Comparison of ENCODE assay signal across 8 mouse cellular contexts in genomic region chr12:108292957-108293356, GRCm38 (mm10). TPM values are rescaled to one million over a fixed set of nuclear protein-coding genes. Genes with fewer than 3 reads are reported as not detected.
DNase-seq lines count a peak whose midpoint lies in the region; ATAC-seq lines count a peak whose summit lies in the region.

No protein-coding gene starts in this region.

- peak overlapping the region; percentile 40 for H3K4me2 ChIP-seq in heart, embryonic 11.5 days
- peak overlapping the region; percentile 50 for H3K4me2 ChIP-seq in liver, embryonic 11.5 days

- H3K36me3 ChIP-seq in embryonic facial prominence, embryonic 10.5 days (replicated peaks): no peaks in the 10 kb centered on the region
- no peaks in the 10 kb centered on the region for H3K36me3 ChIP-seq in heart, embryonic 11.5 days (ENCODE audit: control insufficient read depth, insufficient read depth, low read length)
- no peaks in the 10 kb centered on the region for H3K36me3 ChIP-seq in liver, embryonic 11.5 days (ENCODE audit: control insufficient read depth, insufficient read depth, low read length)

- no peak for ATAC-seq in heart, embryonic 11.5 days (replicated peaks; ENCODE audit: insufficient number of reproducible peaks, low FRiP score, low TSS enrichment)
- peak; percentile 70 for ATAC-seq in liver, embryonic 11.5 days (replicated peaks; ENCODE audit: low FRiP score)

- WGBS in embryonic facial prominence, embryonic 10.5 days: 4% methylated on average over 8 of the region's 8 CpGs
- WGBS in heart, embryonic 11.5 days (ENCODE audit: insufficient replicate concordance): 7% methylated on average over 8 of the region's 8 CpGs
- 2% methylated on average over 8 of the region's 8 CpGs for WGBS in liver, embryonic 11.5 days

- H3K27me3 ChIP-seq in embryonic facial prominence, embryonic 10.5 days (replicated peaks; ENCODE audit: low read depth, poor library complexity, severe bottlenecking): no peaks in the 10 kb centered on the region
- H3K27me3 ChIP-seq in heart, embryonic 11.5 days (ENCODE audit: control insufficient read depth, insufficient read depth, low read length): no peaks in the 10 kb centered on the region
- no peaks in the 10 kb centered on the region for H3K27me3 ChIP-seq in liver, embryonic 11.5 days (replicated peaks; ENCODE audit: control insufficient read depth, insufficient read depth, low read length)

- H3K9ac ChIP-seq in heart, embryonic 11.5 days (ENCODE audit: low read depth, low read length): no peak overlapping the region
- H3K9ac ChIP-seq in liver, embryonic 11.5 days (ENCODE audit: low read depth, low read length): no peak overlapping the region

- H3K4me1 ChIP-seq in embryonic facial prominence, embryonic 10.5 days: peaks cover 20% of the 10 kb centered on the region
- 0 out of 2 replicates have a peak, but pooled peaks cover 5% of the 10 kb centered on the region for H3K4me1 ChIP-seq in heart, embryonic 11.5 days (ENCODE audit: control insufficient read depth, insufficient read depth, low read length)
- peaks cover 3% of the 10 kb centered on the region; the same call in 1 of the 2 replicates for H3K4me1 ChIP-seq in liver, embryonic 11.5 days (replicated peaks; ENCODE audit: control insufficient read depth, insufficient read depth, low read length)

- peak; percentile 67 for DNase-seq in CD4-positive helper T cell, adult 2 months (ENCODE audit: low read depth, low spot score)
- peak; percentile 83 for DNase-seq in adrenal gland, adult 2 months
- DNase-seq in embryonic facial prominence, embryonic 10.5 days (ENCODE audit: low spot score): peak; percentile 82
- DNase-seq in kidney, adult 9 months: peak; percentile 88
- DNase-seq in liver, embryonic 11.5 days (ENCODE audit: low spot score): no peak
- peak; percentile 28 to 54 for DNase-seq in natural killer cell, adult 2 months (ENCODE audit: low spot score in 2 of 2)
- DNase-seq in thymus, adult 18-20 months: peak; percentile 53 to 62

- H3K4me3 ChIP-seq in embryonic facial prominence, embryonic 10.5 days: peak overlapping the region; percentile 45
- no peak overlapping the region for H3K4me3 ChIP-seq in heart, embryonic 11.5 days (ENCODE audit: low read depth, low read length)
- H3K4me3 ChIP-seq in liver, embryonic 11.5 days (ENCODE audit: low read depth, low read length): no peak overlapping the region

- H3K9me3 ChIP-seq in embryonic facial prominence, embryonic 10.5 days: no peaks in the 10 kb centered on the region
- no peaks in the 10 kb centered on the region for H3K9me3 ChIP-seq in heart, embryonic 11.5 days (replicated peaks; ENCODE audit: control insufficient read depth, low read length)
- no peaks in the 10 kb centered on the region for H3K9me3 ChIP-seq in liver, embryonic 11.5 days (ENCODE audit: control insufficient read depth, low read length)

- H3K27ac ChIP-seq in embryonic facial prominence, embryonic 10.5 days (replicated peaks): 0 out of 2 replicates have a peak overlapping the region, but pooled peaks have one; percentile 16
- H3K27ac ChIP-seq in heart, embryonic 11.5 days (ENCODE audit: low read depth, low read length): no peak overlapping the region
- no peak overlapping the region for H3K27ac ChIP-seq in liver, embryonic 11.5 days (ENCODE audit: low read depth, low read length)

RNA-seq across cellular contexts. Expression of gene Hhipl1, which starts 13.1 kb away (rescaled TPM):
- total RNA-seq in adrenal gland, adult 2 months (2021): under 1 TPM; 0.69 to 0.76 TPM
- 0.85 and 1.4 TPM in 2 replicates for polyA plus RNA-seq in adrenal gland, adult 2 months (2012; rRNA removed)
- polyA plus RNA-seq in embryonic facial prominence, embryonic 10.5 days (2016; fragmentation: Nextera tagmentation; extraction: Ambion mirVana): 0.72 and 0.99 TPM in 2 replicates
- polyA plus RNA-seq in heart, embryonic 11.5 days (2014; fragmentation: Nextera tagmentation; extraction: Ambion mirVana): 0.28 and 0.29 TPM in 2 replicates
- polyA plus RNA-seq in liver, embryonic 11.5 days (2014; fragmentation: Nextera tagmentation; extraction: Ambion mirVana): 0.14 TPM in 1 of 2 replicates, not detected in the other

RNA-seq across cellular contexts. Expression of gene Ccdc85c, which starts 17.7 kb away (rescaled TPM):
- total RNA-seq in adrenal gland, adult 2 months (2021): 10 to 100 TPM; 19.0 to 26.9 TPM
- 35.3 and 38.0 TPM in 2 replicates for polyA plus RNA-seq in adrenal gland, adult 2 months (2012; rRNA removed)
- 11.4 and 12.1 TPM in 2 replicates for polyA plus RNA-seq in embryonic facial prominence, embryonic 10.5 days (2016; fragmentation: Nextera tagmentation; extraction: Ambion mirVana)
- 6.3 and 7.8 TPM in 2 replicates for polyA plus RNA-seq in heart, embryonic 11.5 days (2014; fragmentation: Nextera tagmentation; extraction: Ambion mirVana)
- polyA plus RNA-seq in liver, embryonic 11.5 days (2014; fragmentation: Nextera tagmentation; extraction: Ambion mirVana): 5.9 and 7.4 TPM in 2 replicates

RNA-seq across cellular contexts. Expression of gene Cyp46a1, which starts 41.2 kb away (rescaled TPM):
- 1 to 10 TPM; 1.0 to 1.6 TPM for total RNA-seq in adrenal gland, adult 2 months (2021)
- polyA plus RNA-seq in adrenal gland, adult 2 months (2012; rRNA removed): 7.5 and 9.0 TPM in 2 replicates
- 3.9 and 5.8 TPM in 2 replicates for polyA plus RNA-seq in embryonic facial prominence, embryonic 10.5 days (2016; fragmentation: Nextera tagmentation; extraction: Ambion mirVana)
- polyA plus RNA-seq in heart, embryonic 11.5 days (2014; fragmentation: Nextera tagmentation; extraction: Ambion mirVana): 4.3 and 5.5 TPM in 2 replicates
- polyA plus RNA-seq in liver, embryonic 11.5 days (2014; fragmentation: Nextera tagmentation; extraction: Ambion mirVana): 1.0 and 2.2 TPM in 2 replicates
